Mouse (Mus musculus): Measurements from ENCODE around the gene Ccdc92b.

DNA sequence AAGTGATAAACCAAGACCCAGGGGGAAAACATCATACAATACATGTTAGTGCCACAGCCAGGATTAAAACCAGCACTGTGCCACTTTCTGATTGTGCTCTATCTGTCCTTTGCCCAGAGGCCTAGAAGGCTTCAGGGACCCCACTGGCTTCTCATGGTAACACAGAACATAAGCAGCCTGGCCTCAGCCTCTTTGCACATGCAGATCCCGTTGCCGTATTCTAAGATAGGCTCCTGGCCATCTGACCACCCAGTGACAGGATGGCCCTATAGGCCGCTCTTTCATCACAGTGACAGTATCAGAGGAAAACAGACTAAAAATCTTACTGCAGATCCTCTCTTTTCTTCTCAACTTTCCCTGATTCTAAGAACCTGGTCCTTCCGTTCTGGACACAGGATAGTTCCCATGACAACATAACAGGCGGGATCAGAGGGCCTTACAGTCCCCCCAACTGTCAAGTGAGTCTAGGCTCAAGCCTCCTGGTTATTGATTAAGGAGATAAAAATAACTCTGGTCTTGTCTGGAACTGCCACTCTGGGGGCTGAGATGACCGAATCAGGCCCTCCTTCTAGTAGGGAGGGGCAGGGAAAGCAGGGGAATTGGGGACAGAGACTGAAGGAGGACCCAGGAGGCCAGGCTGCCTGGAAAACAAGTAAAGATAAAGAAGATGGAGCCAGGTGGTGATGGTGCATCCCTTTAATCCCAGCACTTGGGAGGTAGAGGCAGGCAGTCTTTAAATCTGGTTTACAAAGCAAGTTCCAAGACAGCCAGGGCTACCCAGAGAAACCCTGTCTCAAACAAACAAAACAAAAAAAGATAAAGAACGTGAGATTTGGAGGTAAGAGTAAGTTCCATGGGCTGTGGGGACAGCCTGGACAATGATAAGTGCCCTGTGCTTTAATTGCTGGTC, 12.7 kb downstream of the Ccdc92b start:
- TF ChIP-seq FLI1 (IDR thresholded peaks at IDR 0.05; ENCODE audit: low read length) (no peak), GATA1 (IDR thresholded peaks at IDR 0.05; ENCODE audit: borderline replicate concordance, low read length) (no peak)
